Mouse (Mus musculus): ENCODE results near the gene 1700069L16Rik. TPM values are rescaled to one million over a fixed set of nuclear protein-coding genes. Genes with fewer than 3 reads are reported as not detected.

Gene 1700069L16Rik
- not detected in 2 replicates for polyA plus RNA-seq (2012; rRNA removed; ENCODE audit: low replicate concordance)

DNA sequence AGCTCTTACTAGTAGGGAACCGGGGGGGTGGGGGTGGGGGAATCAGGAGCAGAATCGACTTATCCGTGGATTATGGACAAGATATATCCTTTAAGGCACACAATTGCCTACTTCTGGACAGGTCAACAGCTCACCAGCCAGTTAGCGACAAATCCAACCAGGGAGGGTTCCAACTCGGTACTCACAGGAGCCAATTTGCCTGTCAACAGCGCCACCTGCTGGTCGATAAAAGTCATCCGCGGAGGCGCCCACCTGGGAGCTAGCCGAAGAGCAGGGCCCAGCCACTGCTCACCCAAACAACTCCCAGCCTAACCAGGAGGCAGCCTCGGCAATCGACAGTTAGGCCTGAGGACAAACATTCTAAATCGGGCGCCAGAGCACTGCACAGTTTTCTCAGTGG lies at the start of gene 1700069L16Rik:
Gene 1700069L16Rik (minus strand): TSS at position 327 of the 400 bp plus-strand sequence.

DNA sequence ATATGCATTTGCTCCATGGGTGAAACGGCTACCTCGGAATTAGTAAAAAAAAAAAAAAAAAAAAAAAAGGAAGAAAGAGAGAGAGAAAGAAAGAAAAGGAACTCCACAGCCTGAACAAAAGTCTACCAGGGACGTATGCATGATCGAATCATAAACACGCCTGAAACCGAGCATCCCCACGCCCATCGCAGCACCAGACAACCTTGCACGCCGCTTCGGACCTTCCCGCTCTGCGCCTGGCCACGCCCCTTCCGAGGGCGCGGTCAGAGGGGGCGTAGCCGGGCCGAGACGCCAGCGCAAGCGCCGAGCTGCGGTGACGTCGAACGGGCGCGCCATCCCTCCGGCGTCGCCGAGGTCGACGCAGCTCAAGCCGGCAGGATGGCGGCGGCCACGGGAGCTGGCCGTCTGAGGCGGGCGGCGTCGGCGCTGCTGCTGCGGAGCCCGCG lies 47.9 kb upstream of the 1700069L16Rik start, which contains the start of the genes Sart3 and Iscu:
Gene Sart3 (minus strand): TSS at position 61 of the 446 bp plus-strand sequence.
Gene Iscu (plus strand): TSS at position 299 of the 446 bp plus-strand sequence.

DNA sequence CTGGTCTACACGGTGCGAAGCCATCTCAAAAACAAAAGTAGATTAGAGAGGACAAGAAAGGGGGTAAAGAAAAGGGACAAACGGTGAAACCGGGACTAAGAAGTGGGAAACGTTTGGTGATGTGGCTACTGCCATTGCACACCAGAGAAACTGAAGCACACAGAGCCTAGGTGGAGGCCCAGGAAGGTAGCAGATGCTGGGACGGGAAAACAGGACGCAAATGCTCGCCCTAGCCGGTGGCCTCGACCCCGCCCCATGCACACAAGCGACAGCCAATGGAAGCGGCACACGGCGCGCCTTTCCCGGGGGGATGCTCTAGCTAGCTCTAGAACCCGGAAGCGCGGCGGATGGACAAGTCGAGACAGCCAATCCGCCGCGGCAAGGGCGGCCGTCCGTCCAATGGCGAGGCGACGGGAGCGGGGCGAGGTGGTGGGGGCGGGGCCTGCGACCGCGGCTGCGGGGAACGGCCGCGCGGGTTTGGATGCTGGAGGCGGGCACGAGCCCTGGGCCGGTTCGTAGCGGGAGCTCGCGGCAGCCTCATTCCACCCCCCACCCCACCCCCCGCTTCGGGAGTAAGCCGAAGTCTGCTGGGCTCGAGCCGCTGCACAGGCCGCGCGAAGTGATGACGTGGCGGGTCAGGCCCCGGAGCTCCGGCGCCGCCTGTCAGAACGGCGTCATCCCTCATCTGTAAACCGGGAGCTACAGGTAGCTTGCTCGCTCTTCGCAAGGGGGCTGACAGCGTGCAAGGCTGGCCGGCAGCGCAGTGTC lies 11.0 kb upstream of the 1700069L16Rik start, which contains the start of gene Ficd:
Gene Ficd (plus strand): TSS at position 459 of the 768 bp plus-strand sequence.

DNA sequence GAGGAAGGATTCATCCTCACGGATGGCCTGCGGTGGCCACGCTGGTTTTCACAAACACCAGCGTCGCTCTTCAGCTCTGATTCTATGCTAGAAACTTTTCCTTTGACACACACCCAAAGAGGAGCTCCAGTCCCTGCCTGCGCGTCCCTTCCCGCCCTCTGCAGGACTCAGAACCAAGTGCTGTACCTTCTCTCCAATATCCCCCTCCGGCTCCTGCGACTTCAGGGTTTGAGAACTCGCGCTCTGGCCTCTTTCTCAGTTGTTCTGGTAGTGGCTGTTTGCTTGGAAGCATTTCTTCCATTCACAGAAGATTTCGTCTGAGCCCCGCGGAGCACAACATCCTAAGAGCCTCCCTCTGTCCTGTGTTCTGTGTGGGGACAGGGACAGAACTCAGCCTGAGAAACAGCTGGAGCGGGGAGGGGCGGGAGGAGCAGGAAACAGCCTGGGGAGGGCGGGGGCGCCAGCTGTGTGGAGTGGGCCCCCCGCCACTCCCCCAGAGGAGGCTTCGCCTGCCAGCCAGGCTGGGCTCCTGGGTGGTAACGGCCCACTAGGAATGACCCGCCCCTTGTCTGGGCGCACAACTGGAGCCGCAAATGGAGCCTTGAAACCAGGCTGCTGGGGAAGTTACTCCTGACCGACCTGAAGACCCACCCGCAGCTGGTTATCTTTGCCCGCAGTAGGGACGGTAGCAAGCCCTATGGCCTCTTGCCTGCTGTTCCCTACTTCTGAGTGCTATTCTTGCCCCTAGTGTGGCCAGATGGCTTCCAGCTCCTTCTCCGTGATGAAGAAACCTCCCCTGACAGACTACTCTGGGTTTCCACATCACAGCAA lies 74.3 kb downstream of the 1700069L16Rik start, which contains the start of gene Cmklr1:
Gene Cmklr1 (minus strand): TSS at position 392 of the 831 bp plus-strand sequence.

Other genes starting within 250 kb of the 1700069L16Rik start
- 2.7 and 8.0 TPM in 2 replicates for gene Wscd2, start 234.4 kb downstream of the 1700069L16Rik start, polyA plus RNA-seq (2012; rRNA removed; ENCODE audit: low replicate concordance)
- 7.8 and 9.6 TPM in 2 replicates for gene Cmklr1, start 74.3 kb downstream of the 1700069L16Rik start, polyA plus RNA-seq (2012; rRNA removed; ENCODE audit: low replicate concordance)
- 3.3 and 4.1 TPM in 2 replicates for gene Ficd, start 11.0 kb upstream of the 1700069L16Rik start, polyA plus RNA-seq (2012; rRNA removed; ENCODE audit: low replicate concordance)
- 7.2 and 9.3 TPM in 2 replicates for gene Sart3, start 47.7 kb upstream of the 1700069L16Rik start, polyA plus RNA-seq (2012; rRNA removed; ENCODE audit: low replicate concordance)
- gene Iscu, start 48.0 kb upstream of the 1700069L16Rik start, polyA plus RNA-seq (2012; rRNA removed; ENCODE audit: low replicate concordance) = 35.4 and 39.3 TPM in 2 replicates
- 11.6 and 16.3 TPM in 2 replicates for gene Tmem119, start 75.7 kb upstream of the 1700069L16Rik start, polyA plus RNA-seq (2012; rRNA removed; ENCODE audit: low replicate concordance)
- 24.5 and 48.9 TPM in 2 replicates for gene Selplg, start 107.9 kb upstream of the 1700069L16Rik start, polyA plus RNA-seq (2012; rRNA removed; ENCODE audit: low replicate concordance)
- gene Coro1c, start 184.0 kb upstream of the 1700069L16Rik start, polyA plus RNA-seq (2012; rRNA removed; ENCODE audit: low replicate concordance) = 73.1 and 120 TPM in 2 replicates

Data from duodenum, adult 2 months (tissue).